Mouse (Mus musculus) limb, embryonic 14.5 days (tissue): ENCODE results near the gene Zswim1. TPM values are rescaled to one million over a fixed set of nuclear protein-coding genes. Genes with fewer than 3 reads are reported as not detected.
A peak's percentile ranks its signal among the peaks of the same experiment; 100 is the strongest.

Experiments
- ATAC-seq: fragments of 200-750 bp; cut with Nextera tagmentation; 2 replicates; pipeline ENCODE4 v1.8.0; 2017; ENCODE audit warnings: low read depth, moderate number of reproducible peaks, moderate TSS enrichment; ENCODE audit not compliant: low FRiP score
- DNase-seq: peaks from one replicate; pipeline ENCODE4 v3.0.0-alpha.2; 2015; ENCODE audit warnings: low spot score
- H3K27ac ChIP-seq: fragments of 300-500 bp; sonication (generic); replicated peaks from 2 replicates; pipeline ENCODE4 v1.5.1; 2014; ENCODE audit warnings: low read depth, mild to moderate bottlenecking, low read length, moderate library complexity, mixed read lengths
- H3K27me3 ChIP-seq: fragments of 300-500 bp; sonication (generic); 2 replicates; pipeline ENCODE4 v1.6.1; 2014; ENCODE audit warnings: low read length, mixed read lengths; ENCODE audit not compliant: control insufficient read depth, insufficient read depth
- H3K36me3 ChIP-seq: fragments of 300-500 bp; sonication (generic); 2 replicates; pipeline ENCODE4 v1.6.1; 2014; ENCODE audit warnings: mild to moderate bottlenecking, low read length, moderate library complexity, mixed read lengths; ENCODE audit not compliant: control insufficient read depth, insufficient read depth
- H3K4me1 ChIP-seq: fragments of 300-500 bp; sonication (generic); 2 replicates; pipeline ENCODE4 v1.6.1; 2014; ENCODE audit warnings: antibody characterized with exemption, low read length, mixed read lengths; ENCODE audit not compliant: control insufficient read depth, insufficient read depth
- H3K4me2 ChIP-seq: fragments of 300-500 bp; sonication (generic); replicated peaks from 2 replicates; pipeline ENCODE4 v1.6.1; 2014; ENCODE audit warnings: low read depth, mild to moderate bottlenecking, low read length, moderate library complexity; ENCODE audit not compliant: severe bottlenecking
- H3K4me3 ChIP-seq: fragments of 300-500 bp; sonication (generic); replicated peaks from 2 replicates; pipeline ENCODE4 v1.5.1; 2014; ENCODE audit warnings: low read length
- H3K9ac ChIP-seq: fragments of 300-500 bp; sonication (generic); 2 replicates; pipeline ENCODE4 v1.6.1; 2014; ENCODE audit warnings: mild to moderate bottlenecking, low read depth, low read length, moderate library complexity; ENCODE audit not compliant: severe bottlenecking
- H3K9me3 ChIP-seq: fragments of 300-500 bp; sonication (generic); 2 replicates; pipeline ENCODE4 v1.6.1; 2016; ENCODE audit warnings: low read length; ENCODE audit not compliant: control insufficient read depth
- POLR2A ChIP-seq: fragments of 200-500 bp; IDR thresholded peaks from 2 replicates; pipeline ENCODE4 v1.8.0; 2012; ENCODE audit warnings: inconsistent platforms, mild to moderate bottlenecking, moderate library complexity, borderline replicate concordance; ENCODE audit not compliant: insufficient read depth, insufficient read length; ENCODE audit errors: extremely low read depth
- WGBS: fragments of 180-500 bp; shearing (Covaris S2); extraction: QIAGEN DNeasy Blood & Tissue Kit; methylation state at CpG from one replicate; pipeline ENCODE4 v1.1.7; 2014; 5-methylcytosine and 5-hydroxymethylcytosine counted together
- polyA plus RNA-seq, 2 experiments: library from polyadenylated mRNA; depleted of rRNA in 1 of 2; stranded (reverse) in 1 of 2; unstranded in 1 of 2; fragments of >200 nt; fragmentation: Nextera tagmentation in 1 of 2; extraction: Ambion mirVana in 1 of 2; gene quantifications; 2 replicates each; pipeline versions ENCODE4 v1.2.1 to v1.2.3; 2012 to 2014

Gene Zswim1
- polyA plus RNA-seq, 2 experiments = 9.1 to 19.5 TPM

- Histone ChIP-seq H3K9me3 (no peaks in the 10 kb centered on the region), H3K27ac (no peak overlapping the region), H3K4me2 (no peak overlapping the region), H3K9ac (no peak overlapping the region), H3K4me1 (no peaks in the 10 kb centered on the region), H3K36me3 (peaks cover 7% of the 10 kb centered on the region), H3K27me3 (no peaks in the 10 kb centered on the region), H3K4me3 (no peak overlapping the region)
- no peak for DNase-seq
- 80% methylated on average over 30 of the region's 30 CpGs for WGBS
- no peak for TF ChIP-seq POLR2A
- ATAC-seq = no peak
These were observed 45.1 kb upstream of the Zswim1 start for GRCm38 (mm10) chr2:164777246-164778014.

GRCm38 (mm10) chr2:164778015-164778287 lies 44.5 kb upstream of the Zswim1 start:
- no peaks in the 10 kb centered on the region for H3K9me3 ChIP-seq
- DNase-seq = no peak
- no peaks in the 10 kb centered on the region for H3K27me3 ChIP-seq
- H3K27ac ChIP-seq = no peak overlapping the region
- no peak overlapping the region for H3K4me3 ChIP-seq
- H3K9ac ChIP-seq = no peak overlapping the region
- WGBS = 94% methylated on average over 11 of the region's 11 CpGs
- H3K4me1 ChIP-seq = no peaks in the 10 kb centered on the region
- no peak for ATAC-seq
- H3K36me3 ChIP-seq = peaks cover 4% of the 10 kb centered on the region
- TF ChIP-seq POLR2A = no peak
- H3K4me2 ChIP-seq = no peak overlapping the region

- Histone ChIP-seq H3K4me1 (no peaks in the 10 kb centered on the region), H3K9ac (no peak overlapping the region), H3K36me3 (no peaks in the 10 kb centered on the region; the same call in 1 of the 2 replicates), H3K4me2 (no peak overlapping the region), H3K4me3 (no peak overlapping the region), H3K9me3 (no peaks in the 10 kb centered on the region), H3K27ac (no peak overlapping the region), H3K27me3 (no peaks in the 10 kb centered on the region)
- WGBS = 83% methylated on average over 7 of the region's 7 CpGs
- TF ChIP-seq POLR2A = no peak
- no peak for ATAC-seq
- DNase-seq = no peak
These were observed 43.7 kb upstream of the Zswim1 start for GRCm38 (mm10) chr2:164778809-164779208.

GRCm38 (mm10) chr2:164779481-164780086 lies 42.9 kb upstream of the Zswim1 start, which contains the start of gene Tnnc2:
Gene Tnnc2 (minus strand): TSS chr2:164779967.
- H3K36me3 ChIP-seq = no peaks in the 10 kb centered on the region
- no peak within 1 kb of the TSS for H3K27ac ChIP-seq
- DNase-seq (no peak), ATAC-seq (peak; percentile 27; the same call in 1 of the 2 replicates)
- H3K4me1 ChIP-seq = peaks cover under 1% of the 10 kb centered on the region; the same call in 1 of the 2 replicates
- no peak for TF ChIP-seq POLR2A
- no peak within 1 kb of the TSS for H3K4me3 ChIP-seq
- H3K27me3 ChIP-seq = no peaks in the 10 kb centered on the region
- H3K9ac ChIP-seq = no peak within 1 kb of the TSS
- H3K4me2 ChIP-seq = no peak within 1 kb of the TSS
- WGBS = 58% methylated on average over 8 of the region's 8 CpGs
- no peaks in the 10 kb centered on the region for H3K9me3 ChIP-seq

GRCm38 (mm10) chr2:164781876-164782275 lies 40.6 kb upstream of the Zswim1 start:
- WGBS = 74% methylated on average over 4 of the region's 4 CpGs
- Histone ChIP-seq H3K9ac (no peak overlapping the region), H3K27me3 (no peaks in the 10 kb centered on the region), H3K36me3 (no peaks in the 10 kb centered on the region), H3K27ac (no peak overlapping the region), H3K9me3 (no peaks in the 10 kb centered on the region), H3K4me1 (peaks cover 10% of the 10 kb centered on the region; the same call in 1 of the 2 replicates), H3K4me3 (no peak overlapping the region), H3K4me2 (no peak overlapping the region)
- no peak for TF ChIP-seq POLR2A
- ATAC-seq = no peak
- no peak for DNase-seq
